In genomic region chr2:80577286-80577685, GRCm38 (mm10) we compare ENCODE assay signal across 17 mouse cellular contexts.
"Had no signal": no experiment of that assay in that cellular context is flagged by ENCODE, and none has a peak within 500 bp of the region (broad histone marks: within the 10 kb centered on the region; RNA-seq: fewer than 3 reads in every experiment).

No protein-coding gene starts in this region.

- ATAC-seq: lung, postnatal 0 days; midbrain, embryonic 13.5 days; midbrain, embryonic 15.5 days had no signal

- DNase-seq: lung, adult 2 months; lung, postnatal 14 days; lung, postnatal 36 days; right cerebral cortex, postnatal 14 days; thymus, adult 2 months; thymus, postnatal 25 days; thymus, postnatal 4 days had no signal

- H3K36me3 ChIP-seq: lung, embryonic 15.5 days; midbrain, embryonic 13.5 days; midbrain, embryonic 15.5 days; neural tube, embryonic 12.5 days; stomach, embryonic 15.5 days had no signal

- H3K9me3 ChIP-seq: lung, embryonic 15.5 days; megakaryocyte, embryonic 14.5 days; midbrain, embryonic 13.5 days; midbrain, embryonic 15.5 days; neural tube, embryonic 12.5 days; stomach, embryonic 15.5 days had no signal

- H3K4me2 ChIP-seq: lung, embryonic 15.5 days; midbrain, embryonic 11.5 days; midbrain, embryonic 13.5 days; midbrain, embryonic 15.5 days; neural tube, embryonic 12.5 days; stomach, embryonic 15.5 days had no signal

- H3K27me3 ChIP-seq: lung, embryonic 15.5 days; midbrain, embryonic 13.5 days; midbrain, embryonic 15.5 days; neural tube, embryonic 12.5 days; stomach, embryonic 15.5 days had no signal

- H3K27ac ChIP-seq: lung, embryonic 15.5 days; macrophage; midbrain, embryonic 13.5 days; midbrain, embryonic 15.5 days; neural tube, embryonic 12.5 days; stomach, embryonic 15.5 days; stomach, postnatal 0 days had no signal

- H3K9ac ChIP-seq: lung, embryonic 15.5 days; midbrain, embryonic 13.5 days; midbrain, embryonic 15.5 days; neural tube, embryonic 12.5 days; stomach, embryonic 15.5 days had no signal

- H3K4me3 ChIP-seq: lung, embryonic 15.5 days; megakaryocyte, embryonic 14.5 days; midbrain, embryonic 13.5 days; midbrain, embryonic 15.5 days; neural tube, embryonic 12.5 days; stomach, embryonic 15.5 days had no signal
